Mouse (Mus musculus) CH12.LX (cell line): ENCODE measurements at regions not wholly inside any gene's neighbourhood (a gene's known extent, or its start where the extent isn't known, plus 50 kb on each side); places are given as distances from the start of the nearest gene placed in this dataset.

Experiments
- CTCF ChIP-seq, 2 experiments: IDR thresholded peaks in 1 of 2; conservative IDR thresholded peaks in 1 of 2; 2 replicates each; pipeline ENCODE4 v1.5.1; 2011 to 2012; ENCODE audit warnings: low read depth in 2 of 2, low read length in 2 of 2, improper control_type of control experiment in 1 of 2, inconsistent platforms in 1 of 2, mild to moderate bottlenecking in 1 of 2, moderate library complexity in 1 of 2
- EP300 ChIP-seq: IDR thresholded peaks from 2 replicates; pipeline ENCODE4 v1.6.1; 2011; ENCODE audit warnings: low read length, improper control_type of control experiment
- NELFE ChIP-seq: IDR thresholded peaks from 2 replicates; pipeline ENCODE4 v1.6.1; 2011; ENCODE audit warnings: low read depth, low read length, improper control_type of control experiment
- POLR2A ChIP-seq: IDR thresholded peaks from 2 replicates; pipeline ENCODE4 v1.6.1; 2011; ENCODE audit warnings: low read depth, mild to moderate bottlenecking, improper control_type of control experiment, low read length

DNA sequence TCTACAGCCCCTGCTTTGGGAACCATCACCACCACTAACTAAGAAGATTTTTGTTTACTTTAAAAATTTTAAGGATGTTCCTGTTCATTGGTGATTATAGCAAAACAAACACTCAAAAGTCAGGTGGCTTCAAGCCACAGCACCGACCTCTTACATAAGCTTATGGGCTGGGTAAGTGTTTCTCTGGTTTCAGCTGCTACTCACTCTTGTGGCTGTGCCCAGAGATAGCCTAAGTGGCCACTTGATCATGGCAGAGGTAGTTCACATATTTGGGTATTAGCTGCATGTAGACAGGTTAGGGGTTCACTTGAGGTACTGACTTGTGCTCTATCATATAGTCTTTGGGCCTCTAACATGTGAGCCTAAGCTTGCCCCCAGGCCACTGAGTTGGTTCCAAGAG lies 79.8 kb upstream of the Cpne4 start:
- TF ChIP-seq EP300 (no peak), POLR2A (no peak), NELFE (no peak), CTCF (conservative IDR thresholded peaks at IDR 0.05 in 1 of 2, IDR thresholded peaks at IDR 0.05 in 1 of 2; ENCODE audit: low read depth in 2 of 2, low read length in 2 of 2) (no peak)
